Mouse (Mus musculus) embryo, embryonic 9.5 days (tissue): ENCODE data around the gene Olfr313.
A peak's percentile ranks its signal among the peaks of the same experiment; 100 is the strongest.
"Not testable (repeated sequence)": the region's sequence is repeated elsewhere in the genome, so short reads cannot be mapped to it uniquely, and the experiment has no call there.

Experiments used
- DNase-seq: peaks from one replicate; pipeline ENCODE4 v3.0.0-alpha.2; 2017; ENCODE audit errors: extremely low spot score

Olfr313 gene

GRCm38 (mm10) chr11:58814700-58815099 is at the start of gene Olfr313:
TSS of gene Olfr313 (plus strand) at chr11:58815000.
- not testable (repeated sequence) for DNase-seq

DNA sequence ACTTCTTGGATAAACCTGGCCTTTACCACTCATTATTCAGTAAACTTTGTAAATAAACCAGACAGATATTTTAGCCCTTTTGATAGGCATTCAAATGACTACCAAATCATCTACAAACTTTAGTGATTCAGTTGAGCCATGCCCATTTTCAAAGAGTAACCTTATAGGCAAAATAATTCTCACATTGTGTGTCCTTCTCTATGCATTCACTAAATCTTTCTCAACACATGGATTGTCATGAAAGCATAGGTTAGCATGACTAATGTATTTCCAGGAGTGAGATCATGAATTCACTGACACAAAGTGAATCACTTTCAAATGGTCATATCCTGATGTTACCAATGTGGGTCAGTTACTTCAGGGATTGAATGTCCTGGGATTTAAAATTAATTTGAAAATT is 41.9 kb upstream of the Olfr313 start, which contains the start of gene Olfr315:
TSS of gene Olfr315 (plus strand) at position 301 of the 400 bp plus-strand sequence.
- DNase-seq = no peak

DNA sequence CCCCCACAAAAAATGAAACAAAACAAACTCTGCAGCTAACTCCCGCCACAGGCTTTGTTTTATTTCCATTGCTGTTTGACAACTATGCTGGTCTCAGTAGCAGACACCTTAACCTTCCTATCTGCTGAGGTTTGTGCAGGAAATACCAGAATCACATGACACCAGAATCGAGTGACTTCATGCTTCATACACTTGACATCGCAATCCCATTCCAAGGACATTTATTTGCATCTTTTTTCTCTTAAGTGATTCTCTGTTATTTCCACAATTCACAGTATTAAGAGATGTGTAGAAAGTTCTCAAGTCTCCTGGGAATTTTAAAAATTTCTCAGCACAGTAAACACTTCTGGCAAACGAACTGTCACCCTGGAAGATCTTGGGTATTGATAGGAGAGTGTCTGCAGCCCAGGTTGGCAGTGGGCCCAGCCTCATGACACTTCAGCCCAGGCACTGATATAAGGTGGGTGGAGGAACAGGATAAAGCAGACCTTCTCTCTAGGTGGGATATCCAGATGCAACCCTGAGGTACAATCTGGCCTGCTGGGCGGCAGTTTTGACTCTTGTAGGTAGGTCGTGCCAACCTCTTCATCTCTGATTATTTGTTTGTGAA is 32.2 kb upstream of the Olfr313 start, which contains the start of gene Olfr314:
TSS of gene Olfr314 (plus strand) at position 473 of the 610 bp plus-strand sequence.
- no peak for DNase-seq

GRCm38 (mm10) chr11:58784182-58784581 is 30.6 kb upstream of the Olfr313 start:
- DNase-seq = no peak

DNA sequence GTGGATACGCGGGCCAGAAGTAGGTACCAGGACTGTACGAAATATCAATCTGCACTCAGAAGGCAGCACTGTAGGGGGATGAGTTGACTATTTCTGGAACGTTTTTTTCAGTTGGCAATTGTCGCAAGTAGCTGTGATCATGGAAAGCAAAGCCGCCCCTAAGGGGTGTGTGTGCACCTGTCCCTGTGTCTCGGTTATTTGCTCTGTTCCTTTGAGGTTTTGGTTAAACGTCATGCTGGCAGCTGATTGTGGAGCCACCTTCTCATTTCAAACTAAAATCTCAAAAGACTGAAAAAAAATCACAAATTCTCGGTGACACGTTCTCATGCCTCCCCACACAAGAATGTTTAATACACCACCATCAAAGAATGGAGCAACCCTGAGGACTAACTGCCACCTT is 27.1 kb upstream of the Olfr313 start:
- no peak for DNase-seq

DNA sequence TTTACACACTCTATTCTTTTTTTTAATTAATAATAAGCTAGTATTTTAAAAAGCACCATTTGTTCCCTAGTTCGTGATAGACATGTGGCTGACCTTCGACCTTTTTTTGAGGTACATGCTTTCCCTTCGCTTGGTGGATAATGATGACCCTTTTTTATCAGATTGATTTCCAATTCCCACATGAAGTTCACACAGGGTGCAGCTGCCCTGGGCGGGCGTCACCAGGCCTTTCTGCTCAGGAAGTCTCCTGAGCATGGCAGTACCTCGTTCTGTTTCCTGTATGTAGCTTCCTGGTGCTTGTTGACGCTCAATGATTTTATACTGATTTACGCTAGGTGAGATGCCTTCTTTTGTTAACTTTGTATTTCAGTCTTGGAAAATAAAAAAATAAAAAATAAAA is 26.5 kb upstream of the Olfr313 start:
- DNase-seq = no peak

DNA sequence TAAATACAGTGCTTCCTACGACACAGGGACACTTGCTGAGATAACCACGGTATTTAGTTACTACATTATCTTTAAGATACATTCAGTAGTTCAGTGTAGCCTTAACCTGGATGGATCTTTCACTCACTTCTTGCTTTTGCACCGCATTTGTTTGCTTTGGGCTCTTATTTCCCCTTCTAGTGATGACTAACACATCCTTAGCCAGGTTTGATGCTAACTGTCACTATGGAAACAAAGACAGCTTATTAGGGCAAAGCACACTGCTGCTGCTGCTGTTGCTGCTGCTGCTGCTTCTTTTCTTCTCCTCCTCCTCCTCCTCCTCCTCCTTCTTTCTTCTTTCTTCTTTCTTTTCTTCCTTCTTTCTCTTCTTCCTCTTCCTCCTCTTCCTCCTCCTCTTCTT is 25.3 kb upstream of the Olfr313 start:
- DNase-seq = no peak

- DNase-seq = no peak
Measured at GRCm38 (mm10) chr11:58790053-58790452, 24.7 kb upstream of the Olfr313 start.

DNA sequence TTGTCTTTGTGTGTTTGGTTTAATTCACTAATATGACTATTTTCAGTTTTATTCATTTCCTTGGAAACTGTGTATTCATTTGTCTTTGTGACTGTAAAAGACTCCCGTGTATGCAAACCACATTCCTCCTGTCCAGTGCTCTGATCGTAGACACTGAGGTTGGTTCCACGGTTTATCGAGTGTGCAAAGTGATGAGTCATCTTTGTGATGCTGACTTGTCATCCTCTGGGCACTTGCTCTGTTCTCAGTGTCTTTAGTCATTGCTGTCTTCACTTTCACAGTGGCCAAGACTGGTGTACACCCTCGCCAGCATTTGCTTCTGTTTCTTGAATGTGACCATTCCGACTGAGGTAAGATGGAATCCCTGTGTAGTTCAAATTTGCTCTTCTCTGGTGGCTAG is 24.2 kb upstream of the Olfr313 start:
- no peak for DNase-seq

DNA sequence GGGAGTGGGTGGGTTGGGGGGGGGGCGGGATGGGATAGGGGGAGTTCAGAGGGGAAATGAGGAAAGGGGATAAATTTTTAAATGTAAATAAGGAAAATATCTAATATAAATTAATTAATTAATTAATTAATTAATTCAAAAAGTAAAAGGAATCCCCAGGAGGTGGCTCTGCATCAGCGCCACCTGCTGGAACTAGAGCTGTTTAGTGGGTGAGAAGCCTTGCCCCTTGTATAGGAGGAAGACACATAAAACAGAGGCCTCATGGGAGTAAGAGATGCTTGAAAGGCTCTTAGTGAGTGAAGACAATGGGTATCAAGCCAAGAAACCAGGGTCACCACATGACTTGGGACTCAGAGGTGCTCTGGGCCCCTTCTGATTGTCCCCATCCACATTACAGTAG is 18.9 kb upstream of the Olfr313 start:
- no peak for DNase-seq

DNA sequence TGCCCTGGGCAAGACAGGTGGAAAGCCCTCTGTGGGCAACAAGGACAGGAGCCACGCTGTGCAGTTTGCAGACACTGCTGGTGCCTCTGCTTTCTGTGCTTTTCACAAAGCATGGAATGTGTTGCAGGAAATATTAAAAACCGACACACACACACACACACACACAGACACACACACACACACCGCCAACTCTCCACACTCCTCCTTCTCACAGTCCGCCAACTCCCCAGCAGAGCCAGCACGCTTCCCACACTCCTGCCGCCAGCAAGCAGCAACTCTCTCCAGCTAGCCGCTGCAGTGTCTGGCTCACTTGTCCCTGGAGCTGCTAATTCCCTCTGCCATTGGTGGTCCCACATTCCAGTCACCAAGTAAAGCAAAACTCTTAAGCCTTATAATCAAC is 17.9 kb upstream of the Olfr313 start:
- no peak for DNase-seq

GRCm38 (mm10) chr11:58799747-58800146 is 15.1 kb upstream of the Olfr313 start:
- no peak for DNase-seq

DNA sequence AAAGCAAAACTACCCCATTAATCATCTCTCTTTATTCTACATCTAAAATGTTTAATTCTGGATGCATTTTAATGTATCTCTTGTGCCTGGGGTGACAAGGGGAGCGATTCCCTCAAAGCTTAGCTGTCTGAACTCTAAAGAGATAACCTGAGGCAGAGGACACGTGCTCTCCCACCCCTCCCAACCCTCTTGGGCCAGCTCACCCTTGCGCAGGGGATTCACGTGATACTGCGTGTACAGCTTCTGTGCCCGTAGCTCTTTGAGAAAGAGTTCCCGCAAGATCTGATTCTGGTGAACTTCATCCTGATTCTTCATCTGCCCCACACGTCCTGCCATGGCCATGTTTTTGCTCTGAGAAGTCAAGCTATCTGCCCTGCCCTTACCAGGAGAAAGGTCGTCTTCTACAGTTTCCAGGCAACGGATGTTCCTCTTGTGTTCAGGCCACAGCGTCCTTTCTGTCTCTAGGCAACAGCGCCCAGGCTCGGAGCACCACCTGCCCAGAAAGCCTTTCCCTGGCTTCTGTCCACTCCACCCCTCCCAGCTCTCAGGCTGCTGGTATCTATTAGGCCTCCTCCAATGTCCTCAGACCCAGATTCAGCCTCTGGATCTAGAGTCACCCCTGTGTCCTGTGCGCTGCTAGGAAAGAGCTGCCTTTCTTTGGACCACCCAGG is 13.1 kb upstream of the Olfr313 start, which contains the start of gene Fam183b:
TSS of gene Fam183b (minus strand) at position 403 of the 671 bp plus-strand sequence.
- DNase-seq = peak; percentile 45

DNA sequence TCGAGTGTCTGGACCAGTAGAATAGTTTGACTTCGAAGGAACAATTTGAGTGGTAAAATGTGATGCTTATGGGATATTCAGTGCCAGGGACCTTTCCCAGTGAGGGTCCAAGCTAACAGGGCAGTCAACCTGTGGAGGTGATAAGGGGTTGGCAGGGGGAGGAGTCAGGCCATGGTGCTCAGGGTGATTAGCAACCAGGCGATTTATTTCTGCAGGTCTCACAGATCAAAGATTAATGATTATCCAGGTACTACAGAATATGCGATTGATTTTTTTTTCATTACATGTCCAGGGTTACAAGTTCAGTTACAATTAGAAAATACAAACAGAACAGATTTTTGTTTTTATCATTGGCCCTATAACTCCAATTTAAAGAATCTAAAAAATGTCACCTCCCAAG is 10.9 kb upstream of the Olfr313 start:
- no peak for DNase-seq

GRCm38 (mm10) chr11:58804393-58804792 is 10.4 kb upstream of the Olfr313 start:
- no peak for DNase-seq

GRCm38 (mm10) chr11:58812001-58812400 is 2.8 kb upstream of the Olfr313 start:
- no peak for DNase-seq

GRCm38 (mm10) chr11:58815676-58816075 is 876 bp downstream of the Olfr313 start:
- DNase-seq = no peak

DNA sequence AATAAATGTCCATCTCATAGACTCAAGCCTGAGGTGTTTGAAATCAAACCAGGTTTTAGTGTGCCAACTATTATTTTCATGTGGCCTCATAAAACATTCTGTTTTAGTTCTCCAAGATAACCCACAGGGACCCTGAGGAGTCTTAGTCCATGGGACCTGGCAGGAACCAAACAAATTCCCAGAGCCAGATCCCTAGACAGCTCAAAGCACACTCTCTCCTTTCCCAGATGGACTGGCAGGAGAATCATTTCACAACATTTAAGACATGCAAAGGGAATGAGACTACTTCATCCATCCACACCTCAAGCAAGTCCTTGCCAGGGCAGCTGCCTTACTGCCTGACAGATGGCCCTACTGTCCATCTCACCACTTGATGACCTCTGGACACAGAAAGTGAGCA is 14.1 kb downstream of the Olfr313 start, which contains the start of gene Olfr312:
TSS of gene Olfr312 (plus strand) at position 301 of the 400 bp plus-strand sequence.
- DNase-seq = not testable (repeated sequence)

DNA sequence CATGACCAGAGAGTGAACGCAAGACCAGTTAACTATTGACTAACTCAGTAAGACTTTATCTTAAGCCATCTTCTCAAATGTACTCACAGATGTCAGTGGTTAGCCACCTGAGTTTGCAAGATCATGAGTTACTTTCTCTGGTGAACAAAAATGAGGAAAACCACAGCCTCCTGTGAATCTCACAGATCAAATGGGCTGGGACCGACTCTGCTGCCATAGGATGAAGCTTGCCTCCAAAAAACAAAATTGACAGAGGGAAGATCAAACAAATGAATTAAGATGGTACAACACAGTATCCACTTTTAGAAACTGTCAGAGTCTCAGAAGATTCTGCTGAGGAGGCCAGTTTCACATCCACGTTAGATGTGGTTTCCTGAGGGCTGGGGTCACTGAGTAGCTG is 15.0 kb downstream of the Olfr313 start:
- no peak for DNase-seq

GRCm38 (mm10) chr11:58832541-58832940 is 17.7 kb downstream of the Olfr313 start:
- DNase-seq = not testable (repeated sequence)

GRCm38 (mm10) chr11:58838951-58839350 is 24.2 kb downstream of the Olfr313 start, which contains the start of gene Olfr311:
TSS of gene Olfr311 (plus strand) at chr11:58839251.
- DNase-seq = not testable (repeated sequence)

- peak; percentile 98 for DNase-seq
Measured at GRCm38 (mm10) chr11:58846919-58847461, 32.2 kb downstream of the Olfr313 start, which contains the start of gene Gm12258. TSS of gene Gm12258 (plus strand) at chr11:58847158.

- DNase-seq = no peak
Measured at GRCm38 (mm10) chr11:58847636-58848035, 32.8 kb downstream of the Olfr313 start.
